Mouse (Mus musculus): ENCODE measurements around the gene Hmga1. TPM values are rescaled to one million over a fixed set of nuclear protein-coding genes. Genes with fewer than 3 reads are reported as not detected.

Hmga1 gene
- polyA plus RNA-seq, 1 experiment from 2014 or later: 113 TPM

DNA sequence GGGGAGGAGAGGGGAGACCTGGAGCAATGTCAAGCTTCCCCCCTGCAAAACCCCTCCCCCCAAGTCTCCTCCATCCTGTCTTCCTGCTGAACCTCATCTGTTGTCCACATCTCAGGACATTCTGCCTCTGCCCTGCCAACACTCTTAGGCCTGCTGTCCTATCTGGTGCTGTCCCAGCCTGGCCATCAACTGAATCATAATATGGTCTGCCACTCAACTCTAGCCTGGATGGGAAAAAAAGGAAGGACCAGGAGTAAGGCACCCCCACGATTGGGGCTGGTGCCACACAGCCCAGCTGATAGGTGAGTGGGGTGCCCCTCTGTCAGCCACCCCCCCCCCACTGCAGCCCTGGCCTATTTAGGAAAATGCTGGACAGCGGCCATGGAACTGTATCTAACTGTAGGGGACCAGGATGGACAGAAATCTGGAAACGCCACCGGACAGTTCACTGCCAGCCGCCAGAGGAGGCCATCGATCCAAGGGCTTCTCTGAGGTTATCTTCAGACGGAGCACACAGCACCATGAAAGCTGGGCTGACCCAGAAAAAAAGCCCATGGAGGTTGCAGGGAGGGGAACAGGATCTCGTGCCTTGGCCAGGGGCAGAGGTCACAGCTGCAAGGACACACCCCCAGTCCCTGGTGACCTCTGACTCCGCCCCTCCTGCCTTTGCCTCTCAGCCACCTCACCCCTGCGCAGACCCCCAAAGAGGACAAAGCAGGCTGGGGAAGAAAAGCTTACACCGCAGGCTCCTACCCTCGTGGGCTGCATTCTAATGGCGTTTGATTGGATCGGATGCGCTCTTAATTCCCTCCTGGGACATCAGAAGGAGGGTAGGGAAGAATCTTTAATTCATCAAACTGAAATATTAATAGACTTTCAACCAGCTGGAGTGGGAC is 37.3 kb upstream of the Hmga1 start:
- Histone ChIP-seq H3K36me3 (ENCODE audit: control insufficient read depth, insufficient read depth, low read length) (no peaks in the 10 kb centered on the region), H3K9me3 (ENCODE audit: control insufficient read depth, low read length) (no peaks in the 10 kb centered on the region), H3K4me1 (ENCODE audit: control insufficient read depth in 2 of 2, insufficient read depth in 2 of 2, low read length in 2 of 2) (peaks cover 0 to 2% of the 10 kb centered on the region in 2 experiments; a peak in 1 of 4 replicates), H3K4me3 (ENCODE audit: control insufficient read depth in 1 of 2, insufficient read depth in 1 of 2, low read depth in 1 of 2, low read length in 2 of 2) (no peak overlapping the region), H3K9ac (ENCODE audit: low read length) (no peak overlapping the region), H3K27me3 (ENCODE audit: control insufficient read depth, insufficient read depth, low read length) (peaks cover 85% of the 10 kb centered on the region), H3K27ac (replicated peaks in 1 of 2; ENCODE audit: control insufficient read depth in 1 of 2, insufficient read depth in 1 of 2, low read depth in 2 of 2, low read length in 2 of 2) (no peak overlapping the region), H3K4me2 (ENCODE audit: low read length) (no peak overlapping the region)
- 40% methylated on average over 15 of the region's 15 CpGs for WGBS
- no peak for ATAC-seq (ENCODE audit: insufficient number of reproducible peaks, insufficient read depth, low FRiP score, low read depth)

DNA sequence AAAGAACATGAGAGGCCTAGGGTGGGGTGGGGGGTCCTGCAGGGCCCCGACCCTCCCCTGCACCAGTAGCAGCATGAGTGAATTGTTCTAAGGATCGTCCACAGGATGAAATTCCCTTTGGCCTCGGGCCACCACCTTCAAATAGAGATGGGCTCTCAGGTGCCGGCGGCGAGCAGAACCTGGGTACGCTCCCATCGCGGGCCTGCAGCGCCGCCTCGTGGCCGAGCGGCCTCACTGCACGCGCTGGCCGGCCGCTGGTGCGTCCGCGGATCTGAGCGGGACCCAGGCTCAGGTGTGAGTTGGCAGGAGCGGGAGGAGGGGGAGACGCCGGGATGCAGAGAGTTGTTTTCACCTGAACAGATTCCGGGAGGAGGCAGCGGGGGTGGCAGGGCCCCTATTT is 35.7 kb upstream of the Hmga1 start:
- no peak overlapping the region for H3K9ac ChIP-seq (ENCODE audit: low read length)
- no peaks in the 10 kb centered on the region for H3K9me3 ChIP-seq (ENCODE audit: control insufficient read depth, low read length)
- H3K27ac ChIP-seq (replicated peaks in 1 of 2; ENCODE audit: control insufficient read depth in 1 of 2, insufficient read depth in 1 of 2, low read depth in 2 of 2, low read length in 2 of 2): no peak overlapping the region
- H3K4me1 ChIP-seq (ENCODE audit: control insufficient read depth in 2 of 2, insufficient read depth in 2 of 2, low read length in 2 of 2): no peaks in the 10 kb centered on the region
- H3K4me3 ChIP-seq (ENCODE audit: control insufficient read depth in 1 of 2, insufficient read depth in 1 of 2, low read depth in 1 of 2, low read length in 2 of 2): no peak overlapping the region
- WGBS: 1% methylated on average over 27 of the region's 27 CpGs
- peaks cover 69% of the 10 kb centered on the region for H3K27me3 ChIP-seq (ENCODE audit: control insufficient read depth, insufficient read depth, low read length)
- no peak overlapping the region for H3K4me2 ChIP-seq (ENCODE audit: low read length)
- ATAC-seq (ENCODE audit: insufficient number of reproducible peaks, insufficient read depth, low FRiP score, low read depth): no peak
- H3K36me3 ChIP-seq (ENCODE audit: control insufficient read depth, insufficient read depth, low read length): no peaks in the 10 kb centered on the region

DNA sequence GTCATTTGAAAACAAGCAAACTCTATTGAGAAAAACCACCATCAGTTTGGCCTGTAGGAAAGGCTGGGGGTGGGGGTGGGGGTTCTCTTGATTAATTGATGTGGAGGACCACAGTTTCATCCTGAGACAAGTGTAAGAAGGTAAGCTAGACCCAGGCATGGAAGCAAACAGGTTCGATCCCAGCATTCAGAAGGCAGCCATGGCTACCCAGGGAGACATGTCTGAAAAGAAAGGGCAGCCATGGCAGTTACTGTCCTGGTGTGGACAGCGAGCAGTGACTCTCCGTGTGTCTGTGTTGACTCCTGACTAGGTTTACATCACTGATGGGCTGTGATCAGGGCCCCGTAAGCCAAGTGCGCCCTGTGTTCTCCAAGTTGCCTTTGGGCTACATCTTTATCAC is 35.0 kb upstream of the Hmga1 start, which contains the start of gene Grm4:
TSS of gene Grm4 (minus strand) at position 101 of the 400 bp plus-strand sequence.
- 59% methylated on average over 5 of the region's 5 CpGs for WGBS
- H3K9ac ChIP-seq (ENCODE audit: low read length): no peak within 1 kb of the TSS
- no peaks in the 10 kb centered on the region for H3K36me3 ChIP-seq (ENCODE audit: control insufficient read depth, insufficient read depth, low read length)
- no peak within 1 kb of the TSS for H3K27ac ChIP-seq (replicated peaks in 1 of 2; ENCODE audit: control insufficient read depth in 1 of 2, insufficient read depth in 1 of 2, low read depth in 2 of 2, low read length in 2 of 2)
- no peak for ATAC-seq (ENCODE audit: insufficient number of reproducible peaks, insufficient read depth, low FRiP score, low read depth)
- H3K9me3 ChIP-seq (ENCODE audit: control insufficient read depth, low read length): no peaks in the 10 kb centered on the region
- H3K4me3 ChIP-seq (ENCODE audit: control insufficient read depth in 1 of 2, insufficient read depth in 1 of 2, low read depth in 1 of 2, low read length in 2 of 2): no peak within 1 kb of the TSS
- peaks cover 62% of the 10 kb centered on the region for H3K27me3 ChIP-seq (ENCODE audit: control insufficient read depth, insufficient read depth, low read length)
- H3K4me2 ChIP-seq (ENCODE audit: low read length): no peak within 1 kb of the TSS
- H3K4me1 ChIP-seq (ENCODE audit: control insufficient read depth in 2 of 2, insufficient read depth in 2 of 2, low read length in 2 of 2): no peaks in the 10 kb centered on the region

DNA sequence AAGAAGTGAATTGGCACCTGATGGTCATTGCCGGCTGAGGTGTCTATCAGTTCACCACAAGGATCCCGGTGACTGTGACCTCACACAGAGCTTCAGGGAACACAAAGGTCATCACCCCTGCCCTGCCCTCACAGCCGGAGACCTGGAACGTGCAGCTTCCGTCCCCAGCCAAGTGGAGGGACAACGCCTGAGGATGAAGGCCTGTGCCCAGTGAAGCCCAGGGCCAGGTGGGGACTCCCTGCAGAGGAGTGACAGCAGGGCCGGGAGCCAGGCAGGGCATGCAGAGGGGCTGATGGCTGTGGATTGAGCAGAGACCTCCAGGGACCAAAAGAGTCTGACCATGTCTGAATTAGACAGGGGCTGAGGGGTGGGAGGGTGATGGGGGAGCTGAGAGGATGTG is 33.2 kb upstream of the Hmga1 start:
- H3K4me1 ChIP-seq (ENCODE audit: control insufficient read depth in 2 of 2, insufficient read depth in 2 of 2, low read length in 2 of 2): no peaks in the 10 kb centered on the region
- H3K4me3 ChIP-seq (ENCODE audit: control insufficient read depth in 1 of 2, insufficient read depth in 1 of 2, low read depth in 1 of 2, low read length in 2 of 2): no peak overlapping the region
- peaks cover 44% of the 10 kb centered on the region for H3K27me3 ChIP-seq (ENCODE audit: control insufficient read depth, insufficient read depth, low read length)
- ATAC-seq (ENCODE audit: insufficient number of reproducible peaks, insufficient read depth, low FRiP score, low read depth): no peak
- no peak overlapping the region for H3K27ac ChIP-seq (replicated peaks in 1 of 2; ENCODE audit: control insufficient read depth in 1 of 2, insufficient read depth in 1 of 2, low read depth in 2 of 2, low read length in 2 of 2)
- WGBS: 60% methylated on average over 7 of the region's 7 CpGs
- no peak overlapping the region for H3K9ac ChIP-seq (ENCODE audit: low read length)
- H3K9me3 ChIP-seq (ENCODE audit: control insufficient read depth, low read length): no peaks in the 10 kb centered on the region
- no peaks in the 10 kb centered on the region for H3K36me3 ChIP-seq (ENCODE audit: control insufficient read depth, insufficient read depth, low read length)
- H3K4me2 ChIP-seq (ENCODE audit: low read length): no peak overlapping the region

DNA sequence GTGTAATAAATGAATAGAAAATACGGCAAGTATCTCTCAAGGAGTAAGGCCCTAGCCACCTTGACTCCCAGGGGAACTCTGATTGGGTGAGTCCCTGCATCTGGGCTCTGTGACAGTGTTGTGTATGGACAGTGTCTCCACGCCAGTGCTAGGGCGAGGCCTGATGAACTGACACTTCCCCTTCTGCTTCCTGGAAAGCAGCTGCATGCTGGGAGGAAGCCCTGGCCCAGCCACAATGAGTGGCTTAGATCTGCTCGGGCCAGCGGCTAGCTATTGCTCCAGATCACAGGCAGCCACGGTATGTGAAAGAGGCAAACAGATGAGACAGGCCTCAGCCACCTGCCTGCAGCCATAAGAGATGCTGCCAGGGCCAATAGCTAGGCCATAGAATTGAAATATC is 29.1 kb upstream of the Hmga1 start:
- Histone ChIP-seq H3K9ac (ENCODE audit: low read length) (no peak overlapping the region), H3K4me3 (ENCODE audit: control insufficient read depth in 1 of 2, insufficient read depth in 1 of 2, low read depth in 1 of 2, low read length in 2 of 2) (no peak overlapping the region), H3K27me3 (ENCODE audit: control insufficient read depth, insufficient read depth, low read length) (peaks cover 3% of the 10 kb centered on the region), H3K4me1 (ENCODE audit: control insufficient read depth in 2 of 2, insufficient read depth in 2 of 2, low read length in 2 of 2) (no peaks in the 10 kb centered on the region), H3K27ac (replicated peaks in 1 of 2; ENCODE audit: control insufficient read depth in 1 of 2, insufficient read depth in 1 of 2, low read depth in 2 of 2, low read length in 2 of 2) (no peak overlapping the region), H3K4me2 (ENCODE audit: low read length) (no peak overlapping the region), H3K36me3 (ENCODE audit: control insufficient read depth, insufficient read depth, low read length) (no peaks in the 10 kb centered on the region), H3K9me3 (ENCODE audit: control insufficient read depth, low read length) (no peaks in the 10 kb centered on the region)
- ATAC-seq (ENCODE audit: insufficient number of reproducible peaks, insufficient read depth, low FRiP score, low read depth): no peak
- WGBS: 77% methylated on average over 6 of the region's 6 CpGs

DNA sequence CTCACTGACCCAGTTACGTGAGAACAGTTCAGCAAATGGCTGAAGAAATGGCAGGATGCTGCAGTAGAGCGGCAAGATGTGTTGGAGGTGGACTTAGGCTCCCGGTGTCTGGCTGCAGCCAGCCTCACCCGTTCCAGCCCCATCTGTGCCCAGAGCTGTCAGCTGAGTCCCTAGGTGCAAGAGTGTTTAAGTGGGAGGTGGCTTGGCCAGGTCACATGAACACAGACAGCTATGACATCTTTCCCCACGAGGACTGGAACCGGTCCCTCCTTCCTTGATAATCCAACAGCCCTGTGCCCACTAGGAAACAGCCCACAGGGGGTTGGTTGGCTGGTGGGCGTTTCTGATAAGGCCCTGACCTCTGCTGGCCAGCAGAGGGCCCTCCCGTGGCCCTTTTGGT is 28.3 kb upstream of the Hmga1 start:
- 44% methylated on average over 8 of the region's 8 CpGs for WGBS
- Histone ChIP-seq H3K9ac (ENCODE audit: low read length) (no peak overlapping the region), H3K4me2 (ENCODE audit: low read length) (no peak overlapping the region)

DNA sequence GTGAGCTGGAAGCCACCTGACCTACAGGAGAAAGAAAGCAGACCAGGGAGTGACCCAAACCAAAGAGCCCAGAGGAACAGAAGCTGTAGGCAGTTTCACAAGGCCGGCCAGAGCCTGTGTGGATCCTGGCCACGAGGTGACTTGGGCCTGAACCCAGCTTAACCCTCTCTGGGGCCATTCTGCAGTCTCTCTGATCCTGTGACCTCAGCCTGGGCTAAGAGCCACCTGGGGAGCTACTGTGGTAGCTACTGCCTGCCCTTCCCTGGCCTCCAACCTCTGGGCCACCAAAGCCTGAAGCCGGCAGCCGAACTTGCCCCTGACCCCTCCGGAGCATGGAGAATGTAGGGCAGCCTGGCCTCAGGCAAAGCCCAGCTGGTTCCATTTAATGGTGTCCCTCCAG is 27.5 kb upstream of the Hmga1 start:
- Histone ChIP-seq H3K9ac (ENCODE audit: low read length) (no peak overlapping the region), H3K9me3 (ENCODE audit: control insufficient read depth, low read length) (no peaks in the 10 kb centered on the region), H3K4me2 (ENCODE audit: low read length) (no peak overlapping the region)

More for the DNA sequence above, 28.3 kb upstream of the Hmga1 start:
- Histone ChIP-seq H3K27ac (replicated peaks in 1 of 2; ENCODE audit: control insufficient read depth in 1 of 2, insufficient read depth in 1 of 2, low read depth in 2 of 2, low read length in 2 of 2) (no peak overlapping the region), H3K36me3 (ENCODE audit: control insufficient read depth, insufficient read depth, low read length) (no peaks in the 10 kb centered on the region), H3K4me3 (ENCODE audit: control insufficient read depth in 1 of 2, insufficient read depth in 1 of 2, low read depth in 1 of 2, low read length in 2 of 2) (no peak overlapping the region), H3K27me3 (ENCODE audit: control insufficient read depth, insufficient read depth, low read length) (no peaks in the 10 kb centered on the region), H3K4me1 (ENCODE audit: control insufficient read depth in 2 of 2, insufficient read depth in 2 of 2, low read length in 2 of 2) (no peaks in the 10 kb centered on the region), H3K9me3 (ENCODE audit: control insufficient read depth, low read length) (no peaks in the 10 kb centered on the region)
- no peak for ATAC-seq (ENCODE audit: insufficient number of reproducible peaks, insufficient read depth, low FRiP score, low read depth)

DNA sequence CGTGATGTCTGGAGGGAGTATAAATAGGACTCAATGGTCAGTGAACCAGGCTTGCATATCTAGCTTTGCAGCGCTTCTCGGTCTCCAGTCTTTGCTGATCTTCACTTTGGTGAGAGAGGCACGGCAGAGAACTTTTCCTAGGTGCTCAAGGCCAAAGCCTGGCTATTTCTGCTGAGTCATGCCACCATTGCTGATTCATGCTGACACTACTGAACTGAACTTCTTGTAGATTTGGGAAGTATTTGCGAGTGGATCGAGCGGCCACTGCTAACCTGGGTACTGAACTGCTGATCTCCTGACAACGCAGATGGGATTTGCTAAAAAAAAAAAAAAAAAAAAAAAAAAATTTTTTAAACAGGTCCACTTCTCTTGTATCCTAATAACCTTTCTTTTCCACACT is 24.2 kb upstream of the Hmga1 start:
- no peak overlapping the region for H3K4me3 ChIP-seq (ENCODE audit: control insufficient read depth in 1 of 2, insufficient read depth in 1 of 2, low read depth in 1 of 2, low read length in 2 of 2)
- H3K9ac ChIP-seq (ENCODE audit: low read length): no peak overlapping the region
- H3K27ac ChIP-seq (replicated peaks in 1 of 2; ENCODE audit: control insufficient read depth in 1 of 2, insufficient read depth in 1 of 2, low read depth in 2 of 2, low read length in 2 of 2): no peak overlapping the region
- no peak overlapping the region for H3K4me2 ChIP-seq (ENCODE audit: low read length)
- ATAC-seq (ENCODE audit: insufficient number of reproducible peaks, insufficient read depth, low FRiP score, low read depth): no peak
- H3K4me1 ChIP-seq (ENCODE audit: control insufficient read depth in 2 of 2, insufficient read depth in 2 of 2, low read length in 2 of 2): no peaks in the 10 kb centered on the region
- H3K36me3 ChIP-seq (ENCODE audit: control insufficient read depth, insufficient read depth, low read length): no peaks in the 10 kb centered on the region
- no peaks in the 10 kb centered on the region for H3K9me3 ChIP-seq (ENCODE audit: control insufficient read depth, low read length)
- 75% methylated on average over 8 of the region's 8 CpGs for WGBS
- no peaks in the 10 kb centered on the region for H3K27me3 ChIP-seq (ENCODE audit: control insufficient read depth, insufficient read depth, low read length)

More for the DNA sequence above, 27.5 kb upstream of the Hmga1 start:
- Histone ChIP-seq H3K4me1 (ENCODE audit: control insufficient read depth in 2 of 2, insufficient read depth in 2 of 2, low read length in 2 of 2) (no peaks in the 10 kb centered on the region), H3K27ac (replicated peaks in 1 of 2; ENCODE audit: control insufficient read depth in 1 of 2, insufficient read depth in 1 of 2, low read depth in 2 of 2, low read length in 2 of 2) (no peak overlapping the region), H3K27me3 (ENCODE audit: control insufficient read depth, insufficient read depth, low read length) (no peaks in the 10 kb centered on the region), H3K36me3 (ENCODE audit: control insufficient read depth, insufficient read depth, low read length) (no peaks in the 10 kb centered on the region), H3K4me3 (ENCODE audit: control insufficient read depth in 1 of 2, insufficient read depth in 1 of 2, low read depth in 1 of 2, low read length in 2 of 2) (no peak overlapping the region)
- 76% methylated on average over 5 of the region's 5 CpGs for WGBS
- no peak for ATAC-seq (ENCODE audit: insufficient number of reproducible peaks, insufficient read depth, low FRiP score, low read depth)

All from heart, embryonic 14.5 days (tissue).